Mouse (Mus musculus): ENCODE measurements around the gene Myh1.

DNA sequence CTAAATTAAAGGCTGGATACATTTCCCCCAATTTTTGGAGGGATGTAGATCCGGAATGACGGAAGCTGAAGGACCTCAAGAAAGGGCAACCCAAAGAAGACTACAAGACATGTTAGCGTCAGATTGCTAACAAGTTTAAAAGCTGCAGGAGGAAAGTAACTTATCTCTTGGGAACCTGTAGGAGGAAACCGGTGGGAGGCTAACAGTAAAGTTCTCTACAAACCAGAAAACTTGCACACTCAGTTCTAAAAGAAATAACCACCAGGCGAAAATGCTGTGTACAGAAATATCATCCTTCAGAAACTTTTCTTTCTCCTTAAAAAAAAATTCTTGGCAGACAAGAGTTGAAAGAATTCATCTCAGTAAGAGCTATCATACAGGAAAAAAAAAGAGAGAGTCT is 29.3 kb downstream of the Myh1 start:
- TF ChIP-seq CTCF (IDR thresholded peaks at IDR 0.05; ENCODE audit: extremely low read depth, insufficient read length, insufficient replicate concordance, low read depth, low read length) (no peak), POLR2A (IDR thresholded peaks at IDR 0.05; ENCODE audit: low read depth, low read length) (no peak)
